Mouse (Mus musculus): ENCODE measurements around the gene Olfr1122. TPM values are rescaled to one million over a fixed set of nuclear protein-coding genes. Genes with fewer than 3 reads are reported as not detected.

Olfr1122 gene
- polyA plus RNA-seq, 1 experiment from 2014 or later: not detected

Other genes with a start within 250 kb of the Olfr1122 start
- not detected in 2 replicates for gene Olfr1110, start 245.5 kb upstream of the Olfr1122 start, polyA plus RNA-seq (2015; fragmentation: Nextera tagmentation; extraction: Ambion mirVana)
- gene Olfr1111, start 233.2 kb upstream of the Olfr1122 start, polyA plus RNA-seq (2015; fragmentation: Nextera tagmentation; extraction: Ambion mirVana): not detected in 2 replicates
- gene Olfr1112, start 198.1 kb upstream of the Olfr1122 start, polyA plus RNA-seq (2015; fragmentation: Nextera tagmentation; extraction: Ambion mirVana): not detected in 2 replicates
- gene Olfr1113, start 176.9 kb upstream of the Olfr1122 start, polyA plus RNA-seq (2015; fragmentation: Nextera tagmentation; extraction: Ambion mirVana): not detected in 2 replicates
- gene Olfr1115, start 137.8 kb upstream of the Olfr1122 start, polyA plus RNA-seq (2015; fragmentation: Nextera tagmentation; extraction: Ambion mirVana): not detected in 2 replicates
- not detected in 2 replicates for gene Olfr1116, start 118.3 kb upstream of the Olfr1122 start, polyA plus RNA-seq (2015; fragmentation: Nextera tagmentation; extraction: Ambion mirVana)
- gene Olfr1118, start 78.3 kb upstream of the Olfr1122 start, polyA plus RNA-seq (2015; fragmentation: Nextera tagmentation; extraction: Ambion mirVana): not detected in 2 replicates
- not detected in 2 replicates for gene Olfr1120, start 31.0 kb upstream of the Olfr1122 start, polyA plus RNA-seq (2015; fragmentation: Nextera tagmentation; extraction: Ambion mirVana)
- not detected in 2 replicates for gene Olfr1121, start 16.0 kb upstream of the Olfr1122 start, polyA plus RNA-seq (2015; fragmentation: Nextera tagmentation; extraction: Ambion mirVana)
- gene Olfr1123, start 30.8 kb downstream of the Olfr1122 start, polyA plus RNA-seq (2015; fragmentation: Nextera tagmentation; extraction: Ambion mirVana): not detected in 2 replicates
- 0.07 and 0.10 TPM in 2 replicates for gene Olfr1124, start 44.4 kb downstream of the Olfr1122 start, polyA plus RNA-seq (2015; fragmentation: Nextera tagmentation; extraction: Ambion mirVana)
- gene Olfr1126, start 68.1 kb downstream of the Olfr1122 start, polyA plus RNA-seq (2015; fragmentation: Nextera tagmentation; extraction: Ambion mirVana): not detected in 2 replicates
- not detected in 2 replicates for gene Pramel7, start 111.2 kb downstream of the Olfr1122 start, polyA plus RNA-seq (2015; fragmentation: Nextera tagmentation; extraction: Ambion mirVana)
- gene Pramel6, start 120.7 kb downstream of the Olfr1122 start, polyA plus RNA-seq (2015; fragmentation: Nextera tagmentation; extraction: Ambion mirVana): not detected in 2 replicates
- gene Olfr153, start 145.9 kb downstream of the Olfr1122 start, polyA plus RNA-seq (2015; fragmentation: Nextera tagmentation; extraction: Ambion mirVana): not detected in 2 replicates
- not detected in 2 replicates for gene Olfr1128, start 159.7 kb downstream of the Olfr1122 start, polyA plus RNA-seq (2015; fragmentation: Nextera tagmentation; extraction: Ambion mirVana)
- gene Olfr1129, start 188.1 kb downstream of the Olfr1122 start, polyA plus RNA-seq (2015; fragmentation: Nextera tagmentation; extraction: Ambion mirVana): not detected in 2 replicates
- not detected in 2 replicates for gene Olfr1130, start 220.4 kb downstream of the Olfr1122 start, polyA plus RNA-seq (2015; fragmentation: Nextera tagmentation; extraction: Ambion mirVana)
- not detected in 2 replicates for gene Olfr1131, start 241.3 kb downstream of the Olfr1122 start, polyA plus RNA-seq (2015; fragmentation: Nextera tagmentation; extraction: Ambion mirVana)